Mouse (Mus musculus) liver, embryonic 16.5 days (tissue): ENCODE measurements around the gene Prrx2. TPM values are rescaled to one million over a fixed set of nuclear protein-coding genes. Genes with fewer than 3 reads are reported as not detected.

ENCODE experiments used
- ATAC-seq: fragments of 200-750 bp; cut with Nextera tagmentation; 2 replicates; pipeline ENCODE4 v1.8.0; 2017; ENCODE audit warnings: low read depth, mild to moderate bottlenecking, moderate number of reproducible peaks, moderate library complexity
- H3K27ac ChIP-seq: fragments of 300-500 bp; sonication (generic); 2 replicates; pipeline ENCODE4 v1.5.1; 2014; ENCODE audit warnings: mild to moderate bottlenecking, low read length
- H3K27me3 ChIP-seq: fragments of 300-500 bp; sonication (generic); 2 replicates; pipeline ENCODE4 v1.6.1; 2014; ENCODE audit warnings: low read depth, low read length, mixed read lengths; ENCODE audit not compliant: control insufficient read depth, insufficient read depth
- H3K36me3 ChIP-seq: fragments of 300-500 bp; sonication (generic); 2 replicates; pipeline ENCODE4 v1.6.1; 2014; ENCODE audit warnings: mild to moderate bottlenecking; ENCODE audit not compliant: control insufficient read depth, insufficient read depth
- H3K4me1 ChIP-seq: fragments of 300-500 bp; sonication (generic); 2 replicates; pipeline ENCODE4 v1.6.1; 2014; ENCODE audit warnings: low read depth, low read length, mixed read lengths; ENCODE audit not compliant: control insufficient read depth
- H3K4me2 ChIP-seq: fragments of 300-500 bp; sonication (generic); 2 replicates; pipeline ENCODE4 v1.6.1; 2014; ENCODE audit warnings: low read depth, low read length, mixed read lengths
- H3K4me3 ChIP-seq: fragments of 300-500 bp; sonication (generic); 2 replicates; pipeline ENCODE4 v1.5.1; 2014; ENCODE audit warnings: low read depth, mild to moderate bottlenecking, low read length
- H3K9ac ChIP-seq: fragments of 300-500 bp; sonication (generic); 2 replicates; pipeline ENCODE4 v1.6.1; 2014; ENCODE audit warnings: low read depth, low read length
- H3K9me3 ChIP-seq: fragments of 300-500 bp; sonication (generic); replicated peaks from 2 replicates; pipeline ENCODE4 v1.6.1; 2016; ENCODE audit warnings: low read length; ENCODE audit not compliant: control insufficient read depth
- WGBS: fragments of 180-500 bp; shearing (Covaris S2); extraction: QIAGEN DNeasy Blood & Tissue Kit; methylation state at CpG from one replicate; pipeline ENCODE4 v1.1.7; 2014; ENCODE audit not compliant: insufficient replicate concordance; 5-methylcytosine and 5-hydroxymethylcytosine counted together
- polyA plus RNA-seq: library from polyadenylated mRNA; unstranded; fragments of >200 nt; fragmentation: Nextera tagmentation; extraction: Ambion mirVana; gene quantifications from 2 replicates; pipeline ENCODE4 v1.2.1, GENCODE M21; 2015

The Prrx2 gene
- polyA plus RNA-seq, 1 experiment from 2014 or later = 0.18 TPM

DNA sequence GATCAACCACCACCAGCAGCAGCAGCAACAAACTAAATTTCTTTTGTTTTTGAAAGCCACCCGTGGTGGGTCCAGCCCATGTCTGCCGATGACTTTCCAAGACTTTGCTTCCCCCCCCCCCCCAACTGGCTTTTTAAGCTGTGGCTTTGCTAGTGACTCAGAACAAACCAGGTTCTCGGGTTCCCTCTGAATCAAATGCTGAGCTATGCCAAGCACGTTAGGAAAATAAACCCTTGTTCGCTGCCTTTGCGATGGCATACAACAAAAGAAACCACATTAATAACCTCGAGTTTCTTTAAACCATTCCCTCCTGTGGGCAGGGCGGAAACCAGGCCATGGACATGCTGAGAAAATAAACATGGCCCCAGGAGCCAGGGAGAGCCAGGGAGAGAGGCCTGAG is 13.4 kb downstream of the Prrx2 start:
- H3K36me3 ChIP-seq = no peaks in the 10 kb centered on the region
- ATAC-seq = no peak
- no peak overlapping the region for H3K9ac ChIP-seq
- no peak overlapping the region for H3K27ac ChIP-seq
- 58% methylated on average over 8 of the region's 8 CpGs for WGBS
- peaks cover 37% of the 10 kb centered on the region for H3K27me3 ChIP-seq
- H3K4me2 ChIP-seq = no peak overlapping the region
- no peak overlapping the region for H3K4me3 ChIP-seq
- no peaks in the 10 kb centered on the region for H3K9me3 ChIP-seq
- no peaks in the 10 kb centered on the region; the same call in 1 of the 2 replicates for H3K4me1 ChIP-seq

DNA sequence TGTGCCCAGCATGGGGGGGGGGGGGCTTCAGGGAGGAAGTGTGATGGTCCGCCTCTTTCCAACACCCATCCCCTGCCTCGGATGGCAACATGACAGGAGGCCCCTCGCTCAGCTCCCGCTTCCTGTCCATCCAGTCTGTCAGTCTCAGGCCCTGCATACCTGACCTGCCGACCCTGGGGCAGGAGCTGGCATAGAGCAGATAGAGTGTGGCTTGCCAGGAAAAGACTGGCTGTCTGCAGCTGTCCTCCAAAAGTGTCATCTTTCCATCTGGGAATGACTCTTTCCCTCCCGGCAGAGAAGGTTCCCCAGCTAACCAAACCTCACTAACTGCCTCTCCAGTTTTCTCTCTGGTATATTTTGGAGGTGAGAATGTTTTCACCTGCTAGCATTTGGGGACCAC is 15.8 kb downstream of the Prrx2 start:
- no peaks in the 10 kb centered on the region; the same call in 1 of the 2 replicates for H3K4me1 ChIP-seq
- no peaks in the 10 kb centered on the region for H3K9me3 ChIP-seq
- no peak overlapping the region for H3K9ac ChIP-seq
- no peak overlapping the region for H3K27ac ChIP-seq
- peaks cover 15% of the 10 kb centered on the region for H3K27me3 ChIP-seq
- ATAC-seq = no peak
- H3K4me2 ChIP-seq = no peak overlapping the region
- H3K4me3 ChIP-seq = no peak overlapping the region
- 30% methylated on average over 6 of the region's 6 CpGs for whole genome bisulfite sequencing
- H3K36me3 ChIP-seq = no peaks in the 10 kb centered on the region

DNA sequence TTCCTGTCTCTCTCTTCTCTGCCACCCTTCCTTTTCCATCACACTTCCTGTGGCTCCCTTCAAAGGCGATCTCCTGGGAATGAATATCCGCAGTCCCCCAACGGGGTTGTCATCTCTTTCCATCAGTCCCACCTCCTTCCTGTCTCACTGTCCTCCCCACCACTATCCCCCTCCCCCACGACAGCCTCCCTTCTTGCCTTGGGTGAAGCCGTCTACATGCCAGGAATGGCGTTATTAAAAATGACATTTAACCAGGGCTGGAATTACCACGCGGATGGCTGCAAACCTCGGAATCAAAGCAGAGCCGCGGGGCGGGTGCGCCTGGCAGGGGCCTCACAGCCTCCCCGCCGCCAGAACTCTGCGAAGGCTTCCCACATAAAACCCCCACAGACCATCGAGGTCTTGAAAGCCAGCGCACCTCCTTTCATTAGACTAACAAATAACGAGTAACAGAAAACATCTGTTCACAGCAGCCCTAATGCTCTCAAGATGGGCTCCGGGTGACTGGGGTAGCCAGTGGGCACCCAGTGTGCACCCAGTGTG is 18.1 kb downstream of the Prrx2 start:
- Histone ChIP-seq H3K4me1 (no peaks in the 10 kb centered on the region), H3K4me2 (no peak overlapping the region), H3K36me3 (no peaks in the 10 kb centered on the region), H3K27ac (no peak overlapping the region), H3K27me3 (no peaks in the 10 kb centered on the region; the same call in 1 of the 2 replicates), H3K9ac (no peak overlapping the region), H3K9me3 (no peaks in the 10 kb centered on the region), H3K4me3 (no peak overlapping the region)
- ATAC-seq = no peak
- 37% methylated on average over 20 of the region's 20 CpGs for WGBS

DNA sequence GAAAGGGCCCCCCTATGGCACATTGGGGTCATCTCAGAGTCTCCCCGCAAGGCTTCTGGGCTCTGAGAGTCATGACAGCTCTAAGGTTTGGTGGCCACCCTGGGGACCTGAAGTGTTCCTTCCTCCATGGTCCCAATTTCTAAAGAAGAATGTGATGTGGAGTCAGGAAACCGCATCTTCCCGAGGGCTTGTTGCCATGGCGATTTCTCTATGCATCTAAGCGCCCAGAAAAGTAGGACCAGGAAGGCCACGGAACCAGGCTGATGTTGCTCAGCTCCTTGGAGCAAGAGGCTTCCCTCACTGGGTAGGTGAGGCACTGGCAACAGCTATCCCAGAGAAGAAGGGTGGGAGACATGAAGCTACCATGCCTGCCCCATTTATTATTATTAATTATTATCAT is 22.3 kb downstream of the Prrx2 start:
- Histone ChIP-seq H3K4me1 (no peaks in the 10 kb centered on the region), H3K9ac (no peak overlapping the region), H3K36me3 (no peaks in the 10 kb centered on the region), H3K27ac (no peak overlapping the region), H3K4me2 (no peak overlapping the region), H3K4me3 (no peak overlapping the region), H3K27me3 (no peaks in the 10 kb centered on the region), H3K9me3 (no peaks in the 10 kb centered on the region)
- no peak for ATAC-seq
- WGBS = 59% methylated on average over 6 of the region's 6 CpGs

DNA sequence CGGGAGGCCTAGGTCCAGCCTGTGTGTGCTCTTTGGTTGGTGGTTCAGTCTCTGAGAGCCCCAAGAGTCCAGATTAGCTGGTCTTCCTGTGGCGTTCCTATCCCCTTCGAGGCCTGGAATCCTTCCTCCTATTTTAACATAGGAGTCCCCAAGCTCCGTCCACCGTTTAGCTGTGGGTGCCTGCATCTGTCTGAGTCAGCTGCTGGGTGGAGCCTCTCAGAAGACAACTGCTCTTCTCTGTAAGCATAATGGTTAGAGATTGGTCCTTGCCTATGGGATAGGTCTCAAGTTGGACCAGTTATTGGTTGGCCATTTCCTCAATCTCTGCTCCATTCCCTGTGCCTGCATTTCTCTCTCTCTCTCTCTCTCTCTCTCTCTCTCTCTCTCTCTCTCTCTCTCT is 25.0 kb downstream of the Prrx2 start:
- WGBS = 70% methylated on average over 5 of the region's 5 CpGs
- H3K9me3 ChIP-seq = no peaks in the 10 kb centered on the region
- no peak for ATAC-seq

DNA sequence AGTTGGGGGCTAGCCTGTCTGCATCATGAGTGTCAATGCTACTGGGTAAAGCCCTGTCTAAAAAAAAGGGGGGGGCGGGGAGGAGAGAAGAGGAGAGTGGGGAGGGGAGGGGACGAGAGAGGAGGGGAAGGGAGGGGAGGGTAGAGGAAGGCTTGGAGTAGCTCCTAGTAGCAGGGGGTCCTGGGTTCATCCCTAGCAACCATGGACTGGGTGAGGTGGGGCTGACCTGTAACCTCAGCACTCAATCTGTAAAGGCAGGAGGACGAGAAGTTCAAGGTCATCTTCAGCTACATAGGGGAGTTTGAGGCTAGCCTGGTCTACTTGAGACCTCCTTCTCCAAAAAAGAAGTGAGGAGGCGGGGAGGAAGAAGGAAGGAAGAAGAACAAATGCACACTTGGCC is 27.3 kb downstream of the Prrx2 start:
- peaks cover 23% of the 10 kb centered on the region for H3K27me3 ChIP-seq

More for the DNA sequence above, 25.0 kb downstream of the Prrx2 start:
- no peak overlapping the region for H3K4me2 ChIP-seq
- H3K27ac ChIP-seq = no peak overlapping the region
- no peak overlapping the region for H3K9ac ChIP-seq
- H3K27me3 ChIP-seq = peaks cover 11% of the 10 kb centered on the region
- no peaks in the 10 kb centered on the region; the same call in none of the 2 replicates for H3K4me1 ChIP-seq
- H3K36me3 ChIP-seq = no peaks in the 10 kb centered on the region
- no peak overlapping the region for H3K4me3 ChIP-seq

DNA sequence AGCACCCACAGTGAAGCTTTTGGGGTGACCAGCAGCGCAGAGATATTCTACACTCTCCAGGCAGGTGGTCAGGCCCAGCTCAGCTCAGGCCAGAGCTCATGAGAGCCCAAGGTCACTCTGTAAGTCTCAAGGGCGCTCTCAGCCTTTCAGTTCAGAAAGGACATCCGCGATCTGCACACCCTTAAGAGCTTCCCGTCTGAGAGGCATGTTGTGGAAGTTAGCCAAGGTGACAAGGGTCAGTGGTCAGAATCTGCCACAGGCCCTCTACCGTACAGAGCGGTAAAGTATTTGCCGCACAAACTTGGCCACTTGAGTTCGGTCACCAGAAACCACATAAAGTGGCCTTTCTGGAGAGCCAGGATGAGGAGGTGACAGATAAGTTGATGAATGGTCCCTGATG is 28.8 kb downstream of the Prrx2 start:
- 38% methylated on average over 9 of the region's 9 CpGs for WGBS
- H3K36me3 ChIP-seq = no peaks in the 10 kb centered on the region

More for the DNA sequence above, 27.3 kb downstream of the Prrx2 start:
- WGBS = 41% methylated on average over 4 of the region's 4 CpGs
- H3K36me3 ChIP-seq = no peaks in the 10 kb centered on the region
- no peak overlapping the region for H3K9ac ChIP-seq
- H3K27ac ChIP-seq = no peak overlapping the region
- no peaks in the 10 kb centered on the region for H3K9me3 ChIP-seq
- no peak overlapping the region for H3K4me3 ChIP-seq
- ATAC-seq = no peak
- H3K4me2 ChIP-seq = no peak overlapping the region
- H3K4me1 ChIP-seq = no peaks in the 10 kb centered on the region; the same call in none of the 2 replicates

DNA sequence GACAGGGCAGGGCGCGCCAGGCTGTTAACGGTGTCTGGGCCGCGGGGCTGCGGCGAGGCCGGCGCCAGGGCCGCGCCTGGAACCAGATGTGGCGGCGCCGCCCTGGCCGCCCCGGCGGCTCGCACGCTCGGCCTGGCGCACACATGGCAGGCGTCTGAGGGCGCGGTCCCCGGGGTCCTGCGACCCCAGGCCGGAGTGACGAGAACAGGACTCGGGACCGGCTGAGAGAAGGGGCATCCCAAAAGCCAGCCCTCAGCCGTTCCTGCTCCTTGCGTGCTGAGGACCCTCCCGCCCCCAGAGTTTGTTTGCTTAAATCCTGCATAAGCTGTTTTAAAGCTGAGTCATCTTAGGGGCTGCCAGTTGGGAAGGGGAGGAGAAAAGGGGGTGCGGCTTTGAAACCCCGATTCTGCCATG is 30.2 kb downstream of the Prrx2 start:
- WGBS = 3% methylated on average over 35 of the region's 35 CpGs
- Histone ChIP-seq H3K4me3 (peak overlapping the region; percentile 17), H3K4me2 (peak overlapping the region; percentile 36), H3K27me3 (peaks cover 23% of the 10 kb centered on the region), H3K27ac (no peak overlapping the region), H3K9ac (no peak overlapping the region), H3K9me3 (no peaks in the 10 kb centered on the region), H3K4me1 (no peaks in the 10 kb centered on the region; the same call in none of the 2 replicates), H3K36me3 (no peaks in the 10 kb centered on the region)
- no peak for ATAC-seq

More for the DNA sequence above, 28.8 kb downstream of the Prrx2 start:
- H3K27ac ChIP-seq = no peak overlapping the region
- no peaks in the 10 kb centered on the region; the same call in none of the 2 replicates for H3K4me1 ChIP-seq
- H3K27me3 ChIP-seq = peaks cover 23% of the 10 kb centered on the region
- no peak for ATAC-seq
- no peak overlapping the region for H3K4me2 ChIP-seq
- H3K4me3 ChIP-seq = no peak overlapping the region
- no peaks in the 10 kb centered on the region for H3K9me3 ChIP-seq
- H3K9ac ChIP-seq = no peak overlapping the region

DNA sequence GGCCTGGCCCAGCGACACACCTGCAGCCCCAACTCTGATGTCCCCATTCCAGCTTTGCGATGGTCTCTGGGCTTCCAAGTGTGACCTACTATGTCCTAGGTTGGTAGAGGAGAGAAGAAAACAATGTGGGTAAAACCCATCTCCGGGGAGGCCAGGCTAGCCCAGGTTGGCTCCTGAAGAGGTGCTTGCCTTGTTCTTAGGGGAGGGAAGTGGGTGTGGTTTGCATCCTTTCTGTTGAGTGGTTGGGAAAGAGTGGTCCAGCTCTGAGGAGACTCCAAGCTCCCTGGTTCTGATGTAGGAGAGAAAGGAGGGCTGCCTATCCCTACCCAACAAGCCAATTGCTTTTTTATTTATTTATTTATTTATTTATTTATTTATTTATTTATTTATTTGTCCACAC is 30.7 kb downstream of the Prrx2 start:
- H3K27me3 ChIP-seq = peaks cover 23% of the 10 kb centered on the region
- H3K4me3 ChIP-seq = no peak overlapping the region
- no peaks in the 10 kb centered on the region; the same call in none of the 2 replicates for H3K4me1 ChIP-seq
- WGBS = 40% methylated on average over 3 of the region's 3 CpGs
- H3K36me3 ChIP-seq = no peaks in the 10 kb centered on the region
- H3K27ac ChIP-seq = no peak overlapping the region
- no peak overlapping the region for H3K4me2 ChIP-seq
- no peak overlapping the region for H3K9ac ChIP-seq
- no peaks in the 10 kb centered on the region for H3K9me3 ChIP-seq
- ATAC-seq = no peak
